In genomic region chr11:84048411-84048810, GRCm38 (mm10) we compare ENCODE assay signal across 16 mouse cellular contexts. TPM values are rescaled to one million over a fixed set of nuclear protein-coding genes. Genes with fewer than 3 reads are reported as not detected.
DNase-seq lines count a peak whose midpoint lies in the region; ATAC-seq and TF ChIP-seq lines count a peak whose summit lies in the region.
"Had no signal": no experiment of that assay in that cellular context is flagged by ENCODE, and none has a peak within 500 bp of the region (broad histone marks: within the 10 kb centered on the region; RNA-seq: fewer than 3 reads in every experiment).

No protein-coding gene starts in this region.

- no peak overlapping the region for H3K27ac ChIP-seq in embryonic facial prominence, embryonic 11.5 days (replicated peaks; ENCODE audit: low read depth, low read length)
- no peak overlapping the region for H3K27ac ChIP-seq in embryonic facial prominence, embryonic 10.5 days (replicated peaks)
- H3K27ac ChIP-seq in forebrain, postnatal 0 days (ENCODE audit: low read depth, low read length), result no peak overlapping the region

- 72% methylated on average over 10 of the region's 10 CpGs for WGBS in embryonic facial prominence, embryonic 11.5 days
- 83% methylated on average over 10 of the region's 10 CpGs for WGBS in embryonic facial prominence, embryonic 10.5 days
- WGBS in forebrain, postnatal 0 days, result 49% methylated on average over 10 of the region's 10 CpGs

- no peak for DNase-seq in embryonic facial prominence, embryonic 11.5 days (ENCODE audit: low spot score)
- DNase-seq in embryonic facial prominence, embryonic 10.5 days (ENCODE audit: low spot score), result no peak
- peak; percentile 34 to 47 for DNase-seq in left cerebral cortex, postnatal 14 days (ENCODE audit: low spot score in 2 of 2)
- DNase-seq in left cerebral cortex, postnatal 36 days (ENCODE audit: low spot score in 2 of 2), result no peak
- peak; percentile 57 for DNase-seq in brain, adult 2 months (ENCODE audit: low read depth, low spot score)
- DNase-seq in forebrain, postnatal 0 days, result peak; percentile 57
- DNase-seq in gastrocnemius, postnatal 14 days, result no peak
- DNase-seq: kidney, postnatal 14 days; lung, postnatal 36 days; right cerebral cortex, postnatal 14 days; thymus, adult 2 months had no signal

- H3K4me2 ChIP-seq in embryonic facial prominence, embryonic 11.5 days (ENCODE audit: low read depth, low read length), result no peak overlapping the region
- H3K4me2 ChIP-seq in forebrain, postnatal 0 days (ENCODE audit: low read depth), result no peak overlapping the region

- peak; percentile 44; the same call in 1 of the 2 replicates for ATAC-seq in embryonic facial prominence, embryonic 11.5 days (replicated peaks; ENCODE audit: insufficient number of reproducible peaks, low FRiP score, low TSS enrichment, low read depth)
- ATAC-seq in forebrain, postnatal 0 days, result peak; percentile 44; the same call in 1 of the 2 replicates
- ATAC-seq in megakaryocyte, adult 5-6 weeks (ENCODE audit: poor library complexity, severe bottlenecking), result no peak
- ATAC-seq: intestine, postnatal 0 days; Patski had no signal

- no peaks in the 10 kb centered on the region for H3K36me3 ChIP-seq in embryonic facial prominence, embryonic 11.5 days (replicated peaks; ENCODE audit: control insufficient read depth, insufficient read depth, low read depth, low read length)
- 0 out of 2 replicates have a peak, but pooled peaks cover 3% of the 10 kb centered on the region for H3K36me3 ChIP-seq in embryonic facial prominence, embryonic 10.5 days (replicated peaks)
- H3K36me3 ChIP-seq in forebrain, postnatal 0 days (ENCODE audit: insufficient read depth), result no peaks in the 10 kb centered on the region

- no peak for TF ChIP-seq CTCF in forebrain, postnatal 0 days (IDR thresholded peaks at IDR 0.05; ENCODE audit: low read depth)

- H3K27me3 ChIP-seq in embryonic facial prominence, embryonic 11.5 days (ENCODE audit: control insufficient read depth, insufficient read depth, low read length), result no peaks in the 10 kb centered on the region
- no peaks in the 10 kb centered on the region for H3K27me3 ChIP-seq in embryonic facial prominence, embryonic 10.5 days (replicated peaks; ENCODE audit: low read depth, poor library complexity, severe bottlenecking)
- no peaks in the 10 kb centered on the region for H3K27me3 ChIP-seq in forebrain, postnatal 0 days (ENCODE audit: insufficient read depth, low read length)
- H3K27me3 ChIP-seq: CH12.LX, Patski had no signal

- no peak overlapping the region for H3K9ac ChIP-seq in embryonic facial prominence, embryonic 11.5 days (replicated peaks; ENCODE audit: low read length)
- H3K9ac ChIP-seq in forebrain, postnatal 0 days, result no peak overlapping the region

- H3K9me3 ChIP-seq in embryonic facial prominence, embryonic 11.5 days (replicated peaks; ENCODE audit: control insufficient read depth, low read length), result no peaks in the 10 kb centered on the region
- no peaks in the 10 kb centered on the region for H3K9me3 ChIP-seq in embryonic facial prominence, embryonic 10.5 days
- no peaks in the 10 kb centered on the region for H3K9me3 ChIP-seq in forebrain, postnatal 0 days (ENCODE audit: low read length)

- no peaks in the 10 kb centered on the region for H3K4me1 ChIP-seq in embryonic facial prominence, embryonic 11.5 days (ENCODE audit: control insufficient read depth, insufficient read depth, low read length)
- H3K4me1 ChIP-seq in embryonic facial prominence, embryonic 10.5 days, result peaks cover 33% of the 10 kb centered on the region
- peaks cover 5% of the 10 kb centered on the region; the same call in 1 of the 2 replicates for H3K4me1 ChIP-seq in forebrain, postnatal 0 days (ENCODE audit: insufficient read depth)

- intact Hi-C loops in left cerebral cortex, postnatal 14 days (cut with DNase I), result no loop called here
- intact Hi-C loops in left cerebral cortex, postnatal 36 days (cut with DNase I), result no loop called here
- intact Hi-C loops in gastrocnemius, postnatal 14 days (cut with DNase I; ENCODE audit: low total_unique reads), result no loop called here

- no peak overlapping the region for H3K4me3 ChIP-seq in embryonic facial prominence, embryonic 11.5 days (ENCODE audit: low read depth, low read length)
- H3K4me3 ChIP-seq in embryonic facial prominence, embryonic 10.5 days, result no peak overlapping the region
- H3K4me3 ChIP-seq in forebrain, postnatal 0 days (ENCODE audit: low read depth, low read length), result no peak overlapping the region

RNA-seq across cellular contexts. Expression of gene Dusp14, which starts 20.6 kb away (rescaled TPM):
- polyA plus RNA-seq in embryonic facial prominence, embryonic 11.5 days (2014; fragmentation: Nextera tagmentation; extraction: Ambion mirVana), result 12.2 and 13.8 TPM in 2 replicates
- 7.3 and 9.4 TPM in 2 replicates for polyA plus RNA-seq in embryonic facial prominence, embryonic 10.5 days (2016; fragmentation: Nextera tagmentation; extraction: Ambion mirVana)
- 10 to 100 TPM; 62.4 to 63.7 TPM for total RNA-seq in left cerebral cortex, postnatal 14 days (2021)
- 10 to 100 TPM; 77.9 to 79.3 TPM for total RNA-seq in left cerebral cortex, postnatal 36 days (2021)
- 15.1 and 15.4 TPM in 2 replicates for total RNA-seq in forebrain, postnatal 0 days (2014; rRNA removed)
- 19.4 and 21.6 TPM in 2 replicates for polyA plus RNA-seq in forebrain, postnatal 0 days (2015; fragmentation: Nextera tagmentation; extraction: Ambion mirVana)
- 10 to 100 TPM in 1 of 2 experiments, 1 to 10 TPM in 1; 9.7 to 12.4 TPM for total RNA-seq in gastrocnemius, postnatal 14 days (2021)
- total RNA-seq in megakaryocyte, adult 5-6 weeks (2015), result not detected in 2 replicates
- not detected in 2 replicates for total RNA-seq in megakaryocyte, adult 5-6 weeks (2017)
- total RNA-seq: common myeloid progenitor, adult 5-6 weeks had no signal

Comparison
In these comparisons a context has a peak if more than half of its experiments do, and no peak if none do; other contexts are left out.
1. DNase-seq: peak in left cerebral cortex, postnatal 14 days (2 of 2), brain, adult 2 months (single experiment) and forebrain, postnatal 0 days (single experiment); none in embryonic facial prominence, embryonic 11.5 days (single experiment), embryonic facial prominence, embryonic 10.5 days (single experiment), left cerebral cortex, postnatal 36 days (0 of 2) and gastrocnemius, postnatal 14 days (single experiment).
2. RNA of gene Dusp14, which starts 20.6 kb away (total RNA-seq): 77.9 to 79.3 TPM in left cerebral cortex, postnatal 36 days, 62.4 to 63.7 TPM in left cerebral cortex, postnatal 14 days, 15.1 to 15.4 TPM in forebrain, postnatal 0 days and 9.7 to 12.4 TPM in gastrocnemius, postnatal 14 days; not detected in megakaryocyte, adult 5-6 weeks; every median in the first group is over 10 times any median in the second.